Mouse (Mus musculus) cortical plate, adult 2 months (tissue): Measurements from ENCODE around the gene Rps3.

Experiments
- CTCF ChIP-seq: fragments of 200-500 bp; IDR thresholded peaks from 2 replicates; pipeline ENCODE4 v1.5.1; 2011; ENCODE audit warnings: mild to moderate bottlenecking, control low read depth, low read length; ENCODE audit not compliant: insufficient read depth; ENCODE audit errors: extremely low read depth
- POLR2A ChIP-seq: fragments of 200-500 bp; IDR thresholded peaks from 2 replicates; pipeline ENCODE4 v1.6.1; 2011; ENCODE audit warnings: mild to moderate bottlenecking, low read length, control low read depth; ENCODE audit not compliant: insufficient read depth; ENCODE audit errors: extremely low read depth

DNA sequence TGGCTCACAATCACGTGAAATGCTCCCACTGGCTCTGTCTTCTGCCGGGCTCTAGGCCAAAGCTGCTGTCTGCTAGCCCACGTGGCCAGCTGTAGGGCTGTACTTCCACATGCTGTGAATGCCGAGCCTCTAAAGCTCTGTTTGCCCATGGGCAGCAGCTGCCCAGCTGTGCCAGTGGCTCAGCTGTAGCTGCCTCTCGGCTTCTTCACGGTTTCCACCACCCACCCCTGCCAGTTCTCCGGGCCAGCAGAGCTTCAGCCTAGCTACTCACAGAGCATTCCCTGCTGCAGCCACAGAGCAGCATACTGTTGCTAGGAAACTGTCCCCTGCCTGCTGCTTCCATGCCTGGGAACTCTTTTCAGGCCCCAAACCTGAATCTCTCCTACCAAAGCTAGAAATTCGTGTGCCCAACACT is 26.6 kb upstream of the Rps3 start:
- TF ChIP-seq POLR2A = no peak
- no peak for TF ChIP-seq CTCF
